Mouse (Mus musculus) R1 (cell line): Measurements from ENCODE around the gene Kbtbd8.

Experiments used
- DNase-seq: peaks from one replicate; pipeline ENCODE4 v3.0.0-alpha.2; 2018; ENCODE audit warnings: low read depth, low spot score

Gene Kbtbd8

DNA sequence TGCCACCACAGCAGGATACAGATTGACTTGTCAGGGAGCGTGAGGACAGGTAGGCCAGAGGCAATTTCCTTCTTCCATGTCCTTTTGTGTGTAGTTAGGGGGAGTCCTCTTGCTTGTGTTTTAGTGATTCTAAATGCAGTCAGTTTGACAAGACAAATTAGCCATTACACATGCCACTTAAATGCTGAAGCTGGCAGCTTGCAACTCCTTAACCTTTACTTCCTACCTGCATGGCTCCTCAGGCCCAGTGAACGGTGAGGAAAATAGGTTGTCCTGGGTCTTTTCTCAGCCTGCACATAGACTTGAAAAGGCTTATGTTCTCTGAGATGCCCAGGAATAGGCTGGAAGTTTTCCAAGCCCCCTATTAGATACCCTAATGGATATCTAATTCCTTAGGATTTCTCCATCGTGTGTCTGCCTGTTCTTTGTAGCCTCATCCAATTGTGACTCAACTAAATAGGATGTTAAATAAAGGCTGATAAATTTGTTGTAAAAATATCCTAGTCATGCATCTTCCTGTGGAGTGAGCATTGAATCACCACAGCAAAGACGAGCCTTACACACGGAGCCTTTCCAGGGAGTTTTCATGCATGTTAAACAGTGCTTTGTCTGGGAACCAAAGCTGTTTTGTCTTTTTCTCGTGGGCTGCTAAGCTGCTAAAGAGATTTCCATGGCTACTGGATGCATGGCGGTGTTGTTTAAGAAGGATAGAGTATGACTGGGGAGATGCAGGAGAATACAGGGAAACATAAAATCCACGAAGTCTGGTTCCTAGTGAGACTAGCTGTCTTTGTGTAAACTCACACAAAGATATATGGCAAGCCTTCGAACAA lies 57.5 kb downstream of the Kbtbd8 start:
- DNase-seq = no peak
